Comparison of ENCODE assay signal across 12 mouse cellular contexts in genomic region chr10:19297669-19298068, GRCm38 (mm10). TPM values are rescaled to one million over a fixed set of nuclear protein-coding genes. Genes with fewer than 3 reads are reported as not detected.
A peak's percentile ranks its signal among the peaks of the same experiment; 100 is the strongest.
DNase-seq lines count a peak whose midpoint lies in the region; ATAC-seq and TF ChIP-seq lines count a peak whose summit lies in the region.
"Had no signal": no experiment of that assay in that cellular context is flagged by ENCODE, and none has a peak within 500 bp of the region (broad histone marks: within the 10 kb centered on the region; RNA-seq: fewer than 3 reads in every experiment).

No protein-coding gene starts in this region.

- H3K79me2 ChIP-seq in liver, adult 2 months (ENCODE audit: control insufficient read depth, insufficient read depth, low read length): no peaks in the 10 kb centered on the region
- no peaks in the 10 kb centered on the region for H3K79me2 ChIP-seq in MEL (ENCODE audit: control insufficient read depth, insufficient read depth, low read length, poor library complexity)

- H3K9ac ChIP-seq in embryonic facial prominence, embryonic 11.5 days (replicated peaks; ENCODE audit: low read length): no peak overlapping the region
- no peak overlapping the region for H3K9ac ChIP-seq in liver, adult 2 months (ENCODE audit: low read depth, low read length)
- H3K9ac ChIP-seq in liver, embryonic 12.5 days: no peak overlapping the region
- H3K9ac ChIP-seq in MEL (ENCODE audit: control insufficient read depth, low read depth, low read length, poor library complexity, severe bottlenecking): no peak overlapping the region
- H3K9ac ChIP-seq: lung, embryonic 15.5 days had no signal

- TF ChIP-seq CTCF in liver, adult 2 months (IDR thresholded peaks at IDR 0.05; ENCODE audit: low read depth, low read length): peak; percentile 33
- TF ChIP-seq CTCF in MEL (IDR thresholded peaks at IDR 0.05 in 2 of 3, conservative IDR thresholded peaks at IDR 0.05 in 1 of 3; ENCODE audit: control insufficient read depth in 1 of 3, insufficient read depth in 1 of 3, low read depth in 2 of 3, low read length in 3 of 3, poor library complexity in 1 of 3, severe bottlenecking in 1 of 3): peak in 2 of 3 experiments; percentile 55 to 65; a peak in 4 of 6 replicates

- H3K27me3 ChIP-seq in embryonic facial prominence, embryonic 11.5 days (ENCODE audit: control insufficient read depth, insufficient read depth, low read length): no peaks in the 10 kb centered on the region
- H3K27me3 ChIP-seq in embryonic facial prominence, embryonic 10.5 days (replicated peaks; ENCODE audit: low read depth, poor library complexity, severe bottlenecking): no peaks in the 10 kb centered on the region
- H3K27me3 ChIP-seq in liver, adult 2 months (ENCODE audit: control insufficient read depth, insufficient read depth, low read length): no peaks in the 10 kb centered on the region
- H3K27me3 ChIP-seq in liver, embryonic 12.5 days (replicated peaks): no peaks in the 10 kb centered on the region
- H3K27me3 ChIP-seq in MEL (ENCODE audit: control insufficient read depth in 1 of 2, insufficient read depth in 2 of 2, low read length in 2 of 2): no peaks in the 10 kb centered on the region
- H3K27me3 ChIP-seq: lung, embryonic 15.5 days had no signal

- no peaks in the 10 kb centered on the region for H3K36me3 ChIP-seq in embryonic facial prominence, embryonic 11.5 days (replicated peaks; ENCODE audit: control insufficient read depth, insufficient read depth, low read depth, low read length)
- no peaks in the 10 kb centered on the region for H3K36me3 ChIP-seq in embryonic facial prominence, embryonic 10.5 days (replicated peaks)
- no peaks in the 10 kb centered on the region for H3K36me3 ChIP-seq in liver, adult 2 months (ENCODE audit: control insufficient read depth, insufficient read depth, low read length)
- no peaks in the 10 kb centered on the region for H3K36me3 ChIP-seq in liver, embryonic 12.5 days
- no peaks in the 10 kb centered on the region for H3K36me3 ChIP-seq in MEL (ENCODE audit: control insufficient read depth in 1 of 2, insufficient read depth in 2 of 2, low read length in 2 of 2)
- H3K36me3 ChIP-seq: lung, embryonic 15.5 days had no signal

- H3K4me3 ChIP-seq in embryonic facial prominence, embryonic 11.5 days (ENCODE audit: low read depth, low read length): no peak overlapping the region
- H3K4me3 ChIP-seq in embryonic facial prominence, embryonic 10.5 days: no peak overlapping the region
- no peak overlapping the region for H3K4me3 ChIP-seq in liver, adult 2 months (ENCODE audit: insufficient read depth, low read depth, low read length)
- no peak overlapping the region for H3K4me3 ChIP-seq in liver, embryonic 12.5 days
- no peak overlapping the region for H3K4me3 ChIP-seq in MEL (ENCODE audit: control insufficient read depth in 1 of 2, insufficient read depth in 1 of 2, low read depth in 2 of 2, low read length in 2 of 2)
- H3K4me3 ChIP-seq: lung, embryonic 15.5 days had no signal

- TF ChIP-seq EP300 in MEL (IDR thresholded peaks at IDR 0.05; ENCODE audit: low read depth in 1 of 2, low read length in 2 of 2): no peak

- TF ChIP-seq POLR2A in liver, adult 2 months (IDR thresholded peaks at IDR 0.05; ENCODE audit: extremely low read depth, insufficient read depth, low read length): no peak
- TF ChIP-seq POLR2A in MEL (IDR thresholded peaks at IDR 0.05; ENCODE audit: control insufficient read depth in 1 of 2, insufficient read depth in 1 of 2, low read depth in 1 of 2, low read length in 2 of 2, poor library complexity in 1 of 2): no peak

- no peaks in the 10 kb centered on the region for H3K9me3 ChIP-seq in embryonic facial prominence, embryonic 11.5 days (replicated peaks; ENCODE audit: control insufficient read depth, low read length)
- no peaks in the 10 kb centered on the region for H3K9me3 ChIP-seq in embryonic facial prominence, embryonic 10.5 days
- no peaks in the 10 kb centered on the region for H3K9me3 ChIP-seq in liver, embryonic 12.5 days (replicated peaks)
- H3K9me3 ChIP-seq in MEL (replicated peaks; ENCODE audit: insufficient read depth, low read length): no peaks in the 10 kb centered on the region
- H3K9me3 ChIP-seq: lung, embryonic 15.5 days had no signal

- ATAC-seq in embryonic facial prominence, embryonic 11.5 days (replicated peaks; ENCODE audit: insufficient number of reproducible peaks, low FRiP score, low TSS enrichment, low read depth): no peak
- no peak for ATAC-seq in liver, embryonic 12.5 days

- no peak overlapping the region for H3K27ac ChIP-seq in embryonic facial prominence, embryonic 11.5 days (replicated peaks; ENCODE audit: low read depth, low read length)
- H3K27ac ChIP-seq in embryonic facial prominence, embryonic 10.5 days (replicated peaks): no peak overlapping the region
- no peak overlapping the region for H3K27ac ChIP-seq in liver, adult 2 months (replicated peaks; ENCODE audit: insufficient read depth, low read depth, low read length)
- H3K27ac ChIP-seq in liver, embryonic 12.5 days: no peak overlapping the region
- H3K27ac ChIP-seq in MEL (ENCODE audit: control insufficient read depth, low read depth, low read length): no peak overlapping the region
- H3K27ac ChIP-seq: lung, embryonic 15.5 days had no signal

- peak; percentile 51 for TF ChIP-seq RAD21 in MEL (IDR thresholded peaks at IDR 0.05; ENCODE audit: low read depth, low read length)

- WGBS in embryonic facial prominence, embryonic 11.5 days: 52% methylated on average over 3 of the region's 3 CpGs
- 52% methylated on average over 3 of the region's 3 CpGs for WGBS in embryonic facial prominence, embryonic 10.5 days
- WGBS in liver, adult 2 months: 55% methylated on average over 3 of the region's 3 CpGs
- 33% methylated on average over 3 of the region's 3 CpGs for WGBS in liver, embryonic 12.5 days (ENCODE audit: insufficient replicate concordance)

- H3K4me2 ChIP-seq in embryonic facial prominence, embryonic 11.5 days (ENCODE audit: low read depth, low read length): no peak overlapping the region
- H3K4me2 ChIP-seq in liver, embryonic 12.5 days: no peak overlapping the region
- H3K4me2 ChIP-seq: lung, embryonic 15.5 days had no signal

- H3K4me1 ChIP-seq in embryonic facial prominence, embryonic 11.5 days (ENCODE audit: control insufficient read depth, insufficient read depth, low read length): no peaks in the 10 kb centered on the region
- no peaks in the 10 kb centered on the region for H3K4me1 ChIP-seq in embryonic facial prominence, embryonic 10.5 days
- H3K4me1 ChIP-seq in liver, adult 2 months (ENCODE audit: control insufficient read depth, insufficient read depth, low read length): no peaks in the 10 kb centered on the region
- H3K4me1 ChIP-seq in liver, embryonic 12.5 days: no peaks in the 10 kb centered on the region
- H3K4me1 ChIP-seq in MEL (ENCODE audit: control insufficient read depth in 1 of 2, insufficient read depth in 2 of 2, low read length in 2 of 2): no peaks in the 10 kb centered on the region
- H3K4me1 ChIP-seq: lung, embryonic 15.5 days had no signal

- peak; percentile 39 for DNase-seq in embryonic facial prominence, embryonic 11.5 days (ENCODE audit: low spot score)
- DNase-seq in embryonic facial prominence, embryonic 10.5 days (ENCODE audit: low spot score): no peak
- peak; percentile 30 for DNase-seq in liver, adult 2 months (ENCODE audit: extremely low read depth, low read depth, low spot score)
- DNase-seq in MEL (ENCODE audit: low read depth, low spot score): peak; percentile 29
- DNase-seq in naive thymus-derived CD4-positive, alpha-beta T cell, adult 2 months (ENCODE audit: low read depth): peak; percentile 84
- DNase-seq in adrenal gland, postnatal 25 days: no peak
- DNase-seq in left cerebral cortex, adult 9 months (ENCODE audit: low spot score in 2 of 2): no peak
- DNase-seq: gastrocnemius, postnatal 14 days had no signal

TF ChIP-seq in MEL, 35 proteins besides CTCF, POLR2A, EP300 and RAD21:
- TF ChIP-seq NELFE (IDR thresholded peaks at IDR 0.05; ENCODE audit: low read depth, low read length): no peak
- TF ChIP-seq GATA1 (IDR thresholded peaks at IDR 0.05; ENCODE audit: low read depth, low read length): no peak
- TF ChIP-seq ZNF384 (IDR thresholded peaks at IDR 0.05; ENCODE audit: low read depth, low read length): no peak
- TF ChIP-seq MAX (IDR thresholded peaks at IDR 0.05; ENCODE audit: low read length): no peak
- no peak for TF ChIP-seq POLR2AphosphoS2 (IDR thresholded peaks at IDR 0.05; ENCODE audit: low read length)
- no peak for TF ChIP-seq TBP (IDR thresholded peaks at IDR 0.05; ENCODE audit: low read depth, low read length)
- peak; percentile 67 for TF ChIP-seq SMC3 (IDR thresholded peaks at IDR 0.05; ENCODE audit: low read depth, low read length)
- no peak for TF ChIP-seq TCF12 (IDR thresholded peaks at IDR 0.05; ENCODE audit: low read depth, low read length)
- peak; percentile 20; the same call in 1 of the 2 replicates for TF ChIP-seq ZC3H11A (IDR thresholded peaks at IDR 0.05; ENCODE audit: low read depth, low read length)
- no peak for TF ChIP-seq MAFK (IDR thresholded peaks at IDR 0.05; ENCODE audit: borderline replicate concordance, low read depth, low read length)
- no peak for TF ChIP-seq MYB (IDR thresholded peaks at IDR 0.05; ENCODE audit: low read depth, low read length)
- TF ChIP-seq POLR2AphosphoS5 (IDR thresholded peaks at IDR 0.05; ENCODE audit: borderline replicate concordance, low read depth, low read length): no peak
- no peak for TF ChIP-seq NRF1 (IDR thresholded peaks at IDR 0.05; ENCODE audit: insufficient read depth, low read depth, low read length, poor library complexity, severe bottlenecking)

RNA-seq across cellular contexts. Expression of gene Olig3, which starts 58.7 kb away (rescaled TPM):
- polyA plus RNA-seq in embryonic facial prominence, embryonic 11.5 days (2014; fragmentation: Nextera tagmentation; extraction: Ambion mirVana): 1.4 and 2.0 TPM in 2 replicates
- 3.4 and 10.2 TPM in 2 replicates for polyA plus RNA-seq in embryonic facial prominence, embryonic 10.5 days (2016; fragmentation: Nextera tagmentation; extraction: Ambion mirVana)
- not detected in 2 replicates for total RNA-seq in liver, adult 2 months (2014; rRNA removed)
- polyA plus RNA-seq in liver, adult 2 months (2012; rRNA removed): not detected in 2 replicates
- polyA plus RNA-seq in liver, embryonic 12.5 days (2016; fragmentation: Nextera tagmentation; extraction: Ambion mirVana): not detected in 2 replicates
- not detected in 2 replicates for total RNA-seq in MEL (2012; rRNA removed)
- not detected for polyA plus RNA-seq in MEL (2012; ENCODE audit: insufficient read depth in 1 of 2, insufficient read length in 2 of 2, low read depth in 1 of 2, low replicate concordance in 2 of 2, missing spikeins in 1 of 2)
- not detected in 2 replicates for total RNA-seq in adrenal gland, postnatal 25 days (2021)
- total RNA-seq: common myeloid progenitor, adult 5-6 weeks; gastrocnemius, postnatal 14 days had no signal
- polyA plus RNA-seq: intestine, embryonic 14.5 days; lung, embryonic 15.5 days had no signal

Comparison
In these comparisons a context has a peak if more than half of its experiments do, and no peak if none do; other contexts are left out.
1. DNase-seq: peak in embryonic facial prominence, embryonic 11.5 days (single experiment), liver, adult 2 months (single experiment), MEL (single experiment) and naive thymus-derived CD4-positive, alpha-beta T cell, adult 2 months (single experiment); none in embryonic facial prominence, embryonic 10.5 days (single experiment), adrenal gland, postnatal 25 days (single experiment) and left cerebral cortex, adult 9 months (0 of 2).